Mouse (Mus musculus) MEL (cell line): ENCODE results near the gene Trio. TPM values are rescaled to one million over a fixed set of nuclear protein-coding genes. Genes with fewer than 3 reads are reported as not detected.

Source experiments
- DNase-seq: peaks from one replicate; pipeline ENCODE4 v3.0.0; 2011; ENCODE audit warnings: low read depth, low spot score
- H3K27ac ChIP-seq: 2 replicates; pipeline ENCODE4 v1.5.1; 2012; ENCODE audit warnings: low read depth, mild to moderate bottlenecking, control low read depth, low read length, moderate library complexity; ENCODE audit not compliant: control insufficient read depth
- H3K27me3 ChIP-seq, 2 experiments: fragments of 150-350 bp in 1 of 2; sonication (generic) in 1 of 2; 2 replicates each; pipeline ENCODE4 v1.6.1; 2012; ENCODE audit warnings: low read length in 2 of 2, mild to moderate bottlenecking in 2 of 2, improper control_type of control experiment in 1 of 2, moderate library complexity in 1 of 2; ENCODE audit not compliant: insufficient read depth in 2 of 2, control insufficient read depth in 1 of 2
- H3K36me3 ChIP-seq, 2 experiments: 2 replicates each; pipeline ENCODE4 v1.6.1; 2012 to 2014; ENCODE audit warnings: low read length in 2 of 2, improper control_type of control experiment in 1 of 2, inconsistent platforms in 1 of 2, mild to moderate bottlenecking in 1 of 2; ENCODE audit not compliant: insufficient read depth in 2 of 2, control insufficient read depth in 1 of 2
- H3K4me1 ChIP-seq, 2 experiments: fragments of 150-350 bp in 1 of 2; sonication (generic) in 1 of 2; 2 replicates each; pipeline ENCODE4 v1.6.1; 2012; ENCODE audit warnings: low read length in 2 of 2, improper control_type of control experiment in 1 of 2, mild to moderate bottlenecking in 1 of 2; ENCODE audit not compliant: insufficient read depth in 2 of 2, control insufficient read depth in 1 of 2
- H3K4me3 ChIP-seq, 2 experiments: fragments of 150-350 bp in 1 of 2; sonication (generic) in 1 of 2; 2 replicates each; pipeline ENCODE4 v1.5.1; 2012; ENCODE audit warnings: low read depth in 2 of 2, low read length in 2 of 2, mild to moderate bottlenecking in 2 of 2, moderate library complexity in 2 of 2, control low read depth in 1 of 2, improper control_type of control experiment in 1 of 2; ENCODE audit not compliant: control insufficient read depth in 1 of 2, insufficient read depth in 1 of 2
- H3K79me2 ChIP-seq: 2 replicates; pipeline ENCODE4 v1.6.1; 2012; ENCODE audit warnings: mild to moderate bottlenecking, low read length, moderate library complexity; ENCODE audit not compliant: control insufficient read depth, poor library complexity, insufficient read depth
- H3K9ac ChIP-seq: 2 replicates; pipeline ENCODE4 v1.6.1; 2012; ENCODE audit warnings: low read depth, mild to moderate bottlenecking, control low read depth, low read length, moderate library complexity; ENCODE audit not compliant: control insufficient read depth, poor library complexity, severe bottlenecking
- H3K9me3 ChIP-seq: fragments of 150-350 bp; sonication (generic); replicated peaks from 2 replicates; pipeline ENCODE4 v1.6.1; 2012; ENCODE audit warnings: mild to moderate bottlenecking, low read length, improper control_type of control experiment, moderate library complexity; ENCODE audit not compliant: insufficient read depth
- BHLHE40 ChIP-seq: IDR thresholded peaks from 2 replicates; pipeline ENCODE4 v1.6.1; 2012; ENCODE audit warnings: low read depth, mild to moderate bottlenecking, inconsistent platforms, low read length, improper control_type of control experiment, borderline replicate concordance
- CHD2 ChIP-seq: IDR thresholded peaks from 2 replicates; pipeline ENCODE4 v1.6.1; 2011; ENCODE audit warnings: low read length, improper control_type of control experiment
- CTCF ChIP-seq, 3 experiments: IDR thresholded peaks in 2 of 3; conservative IDR thresholded peaks in 1 of 3; 2 replicates each; pipeline ENCODE4 v1.5.1; 2011 to 2012; ENCODE audit warnings: low read length in 3 of 3, low read depth in 2 of 3, mild to moderate bottlenecking in 2 of 3, improper control_type of control experiment in 1 of 3, inconsistent platforms in 1 of 3, mixed read lengths in 1 of 3, moderate library complexity in 1 of 3; ENCODE audit not compliant: control insufficient read depth in 1 of 3, insufficient read depth in 1 of 3, poor library complexity in 1 of 3, severe bottlenecking in 1 of 3
- E2F4 ChIP-seq: IDR thresholded peaks from 2 replicates; pipeline ENCODE4 v1.6.1; 2011; ENCODE audit warnings: low read depth, low read length, improper control_type of control experiment, borderline replicate concordance
- ELF1 ChIP-seq: IDR thresholded peaks from 2 replicates; pipeline ENCODE4 v1.6.1; 2014; ENCODE audit warnings: low read depth, mild to moderate bottlenecking, inconsistent platforms, low read length, improper control_type of control experiment, moderate library complexity
- GATA1 ChIP-seq: IDR thresholded peaks from 2 replicates; pipeline ENCODE4 v1.6.1; 2011; ENCODE audit warnings: low read depth, low read length, improper control_type of control experiment
- HCFC1 ChIP-seq: IDR thresholded peaks from 2 replicates; pipeline ENCODE4 v1.6.1; 2012; ENCODE audit warnings: low read depth, mild to moderate bottlenecking, inconsistent platforms, low read length, improper control_type of control experiment, moderate library complexity
- JUND ChIP-seq: IDR thresholded peaks from 2 replicates; pipeline ENCODE4 v1.6.1; 2011; ENCODE audit warnings: low read depth, mild to moderate bottlenecking, improper control_type of control experiment, low read length
- MAX ChIP-seq: IDR thresholded peaks from 2 replicates; pipeline ENCODE4 v1.6.1; 2011; ENCODE audit warnings: low read length, improper control_type of control experiment
- MYC ChIP-seq: IDR thresholded peaks from 2 replicates; pipeline ENCODE4 v1.6.1; 2011; ENCODE audit warnings: low read depth, mild to moderate bottlenecking, low read length, improper control_type of control experiment, moderate library complexity
- NRF1 ChIP-seq: IDR thresholded peaks from 2 replicates; pipeline ENCODE4 v1.6.1; 2014; ENCODE audit warnings: low read depth, mild to moderate bottlenecking, inconsistent platforms, low read length, improper control_type of control experiment, moderate library complexity; ENCODE audit not compliant: poor library complexity, insufficient read depth, severe bottlenecking
- POLR2A ChIP-seq, 2 experiments: IDR thresholded peaks; 2 replicates each; pipeline ENCODE4 v1.6.1; 2011 to 2012; ENCODE audit warnings: low read length in 2 of 2, mild to moderate bottlenecking in 2 of 2, control low read depth in 1 of 2, improper control_type of control experiment in 1 of 2, low read depth in 1 of 2, moderate library complexity in 1 of 2; ENCODE audit not compliant: control insufficient read depth in 1 of 2, insufficient read depth in 1 of 2, poor library complexity in 1 of 2
- POLR2AphosphoS5 ChIP-seq: IDR thresholded peaks from 2 replicates; pipeline ENCODE4 v1.6.1; 2012; ENCODE audit warnings: low read depth, borderline replicate concordance, mild to moderate bottlenecking, inconsistent platforms, low read length, moderate library complexity, mixed read lengths
- RAD21 ChIP-seq: IDR thresholded peaks from 2 replicates; pipeline ENCODE4 v1.6.1; 2011; ENCODE audit warnings: mild to moderate bottlenecking, low read depth, low read length, improper control_type of control experiment
- SMC3 ChIP-seq: IDR thresholded peaks from 2 replicates; pipeline ENCODE4 v1.6.1; 2011; ENCODE audit warnings: low read depth, low read length, improper control_type of control experiment
- USF2 ChIP-seq, 2 experiments: IDR thresholded peaks; 2 replicates each; pipeline ENCODE4 v1.6.1; 2011 to 2012; ENCODE audit warnings: improper control_type of control experiment in 2 of 2, low read length in 2 of 2, borderline replicate concordance in 1 of 2, inconsistent platforms in 1 of 2, low read depth in 1 of 2, mild to moderate bottlenecking in 1 of 2; ENCODE audit not compliant: insufficient read depth in 1 of 2
- ZC3H11A ChIP-seq: IDR thresholded peaks from 2 replicates; pipeline ENCODE4 v1.6.1; 2012; ENCODE audit warnings: low read depth, mild to moderate bottlenecking, inconsistent platforms, low read length, improper control_type of control experiment
- ZKSCAN1 ChIP-seq: IDR thresholded peaks from 2 replicates; pipeline ENCODE4 v1.6.1; 2012; ENCODE audit warnings: low read depth, mild to moderate bottlenecking, inconsistent platforms, low read length, improper control_type of control experiment, moderate library complexity
- ZNF384 ChIP-seq: IDR thresholded peaks from 2 replicates; pipeline ENCODE4 v1.6.1; 2012; ENCODE audit warnings: low read depth, mild to moderate bottlenecking, inconsistent platforms, low read length, improper control_type of control experiment
- polyA plus RNA-seq, 2 experiments: library from polyadenylated mRNA; stranded (reverse) in 1 of 2; unstranded in 1 of 2; fragments of >175 nt in 1 of 2; fragments of >200 nt in 1 of 2; gene quantifications; 2 replicates each; pipeline versions ENCODE4 v1.2.1 to v1.2.4; 2012; ENCODE audit warnings: low replicate concordance in 2 of 2, low read depth in 1 of 2; ENCODE audit not compliant: insufficient read length in 2 of 2, insufficient read depth in 1 of 2, missing spikeins in 1 of 2
- total RNA-seq: library from RNA; depleted of rRNA; stranded (reverse); fragments of 300-350 nt; gene quantifications from 2 replicates; pipeline ENCODE4 v1.2.3, GENCODE M21; 2012

Gene Trio
- total and polyA plus RNA-seq, 3 experiments: 0.91 to 1.1 TPM; not detected in 1

- H3K36me3 ChIP-seq: no peaks in the 10 kb centered on the region
- H3K4me3 ChIP-seq: no peak overlapping the region
- DNase-seq: peak; percentile 83
- no peak overlapping the region for H3K9ac ChIP-seq
- no peaks in the 10 kb centered on the region for H3K9me3 ChIP-seq
- H3K79me2 ChIP-seq: no peaks in the 10 kb centered on the region
- peak; percentile 91 for TF ChIP-seq SMC3
- peak; percentile 81 for TF ChIP-seq ZC3H11A
- TF ChIP-seq ZKSCAN1: no peak
- TF ChIP-seq E2F4: no peak
- TF ChIP-seq RAD21: peak; percentile 84
- TF ChIP-seq CTCF (IDR thresholded peaks at IDR 0.05 in 2 of 3, conservative IDR thresholded peaks at IDR 0.05 in 1 of 3; ENCODE audit: control insufficient read depth in 1 of 3, insufficient read depth in 1 of 3, low read depth in 2 of 3, low read length in 3 of 3, poor library complexity in 1 of 3, severe bottlenecking in 1 of 3): peak; percentile 82 to 96 (median 94)
- H3K4me1 ChIP-seq: no peaks in the 10 kb centered on the region
- no peak overlapping the region for H3K27ac ChIP-seq
- H3K27me3 ChIP-seq: no peaks in the 10 kb centered on the region
These were observed 141.0 kb downstream of the Trio start for GRCm38 (mm10) chr15:27884347-27885250.

- H3K27me3 ChIP-seq: no peaks in the 10 kb centered on the region
- H3K4me3 ChIP-seq: no peak overlapping the region
- H3K9me3 ChIP-seq: no peaks in the 10 kb centered on the region
- no peaks in the 10 kb centered on the region for H3K79me2 ChIP-seq
- H3K4me1 ChIP-seq: no peaks in the 10 kb centered on the region
- DNase-seq: no peak
- TF ChIP-seq HCFC1: no peak
- TF ChIP-seq USF2 (IDR thresholded peaks at IDR 0.05; ENCODE audit: borderline replicate concordance in 1 of 2, insufficient read depth in 1 of 2, low read depth in 1 of 2, low read length in 2 of 2): no peak
- no peak for TF ChIP-seq ELF1
- H3K9ac ChIP-seq: no peak overlapping the region
- no peak overlapping the region for H3K27ac ChIP-seq
- no peaks in the 10 kb centered on the region for H3K36me3 ChIP-seq
These were observed 141.8 kb downstream of the Trio start for GRCm38 (mm10) chr15:27883881-27884280.

- Histone ChIP-seq H3K36me3 (no peaks in the 10 kb centered on the region), H3K4me1 (no peaks in the 10 kb centered on the region), H3K9ac (peak overlapping the region; percentile 32; the same call in 1 of the 2 replicates), H3K4me3 (peak overlapping the region in 1 of 2 experiments; percentile 19; a peak in 1 of 4 replicates), H3K9me3 (no peaks in the 10 kb centered on the region), H3K79me2 (no peaks in the 10 kb centered on the region), H3K27me3 (no peaks in the 10 kb centered on the region), H3K27ac (no peak overlapping the region)
- peak; percentile 71 for DNase-seq
- TF ChIP-seq MYC (no peak), ZNF384 (peak; percentile 91), CHD2 (no peak), ZC3H11A (no peak), MAX (peak; percentile 85), POLR2A (IDR thresholded peaks at IDR 0.05; ENCODE audit: control insufficient read depth in 1 of 2, insufficient read depth in 1 of 2, low read depth in 1 of 2, low read length in 2 of 2, poor library complexity in 1 of 2) (no peak), BHLHE40 (no peak), NRF1 (peak; percentile 72), JUND (no peak), POLR2AphosphoS5 (no peak), GATA1 (no peak)
These were observed 142.8 kb downstream of the Trio start for GRCm38 (mm10) chr15:27882898-27883297.
